Mouse (Mus musculus) Patski (cell line): ENCODE data around the gene Bloc1s1. TPM values are rescaled to one million over a fixed set of nuclear protein-coding genes. Genes with fewer than 3 reads are reported as not detected.
A peak's percentile ranks its signal among the peaks of the same experiment; 100 is the strongest.

Source experiments
- ATAC-seq: fragments of 100-300 bp; one replicate; pipeline ENCODE4 v1.8.0; 2021
- CTCF ChIA-PET: fragments of 350-600 bp; sonication (Branson Sonifier 250); formaldehyde crosslinking; loops from one replicate; lab custom pipeline; 2022; ENCODE audit warnings: inconsistent platforms; lab: Charles Lee
- POLR2A ChIA-PET: fragments of 350-600 bp; sonication (Branson Sonifier 250); formaldehyde crosslinking; loops from one replicate; lab custom pipeline; 2022; ENCODE audit warnings: antibody characterized with exemption, inconsistent platforms; lab: Charles Lee
- DNase-seq: peaks from one replicate; pipeline ENCODE4 v3.0.0-alpha.2; 2011; ENCODE audit warnings: low read depth, low spot score
- H3K27me3 ChIP-seq: fragments of 371-371 bp; one replicate; pipeline ENCODE4 v1.5.1; 2021
- CTCF ChIP-seq: fragments of 100-300 bp; IDR thresholded peaks from one replicate; pipeline ENCODE4 v1.5.1; 2021
- in situ Hi-C: fragments of 300-500 bp; cut with MboI; formaldehyde crosslinking; loops from 3 replicates; pipeline ENCODE4 v1.11.1; 2018; ENCODE audit warnings: low pct_unique_long_range_greater_than_20kb, mixed read lengths
- polyA plus RNA-seq: library from polyadenylated mRNA; unstranded; gene quantifications from one replicate; pipeline ENCODE4 v1.2.3, GENCODE M21; 2021

Gene Bloc1s1
- polyA plus RNA-seq, 1 experiment from 2014 or later, result 203 TPM

- no peak for DNase-seq
- ChIA-PET POLR2A (interaction anchor here (1.1 kb wide), 1 partner anchor 27 kb away, joined by 3 read pairs; the partner anchor contains the start of gene Bloc1s1), CTCF (interaction anchor here (0.6 to 2.1 kb wide), 2 partner anchors 27 kb away, joined by 3 to 7 read pairs; partner anchors contain the start of gene Bloc1s1)
- in situ Hi-C loops, result no loop called here
- H3K27me3 ChIP-seq, result no peaks in the 10 kb centered on the region
- no peak for TF ChIP-seq CTCF
- peak; percentile 37 for ATAC-seq
These were observed 26.5 kb upstream of the Bloc1s1 start for GRCm38 (mm10) chr10:128950208-128950887.

- TF ChIP-seq CTCF, result no peak
- POLR2A ChIA-PET, result no interaction called here
- in situ Hi-C loops, result no loop called here
- ATAC-seq (no peak), DNase-seq (no peak)
- H3K27me3 ChIP-seq, result no peaks in the 10 kb centered on the region
- CTCF ChIA-PET, result interaction anchor here (1.4 kb wide), 1 partner anchor 30 kb away, joined by 4 read pairs; no protein-coding TSS in a partner anchor
These were observed 23.7 kb upstream of the Bloc1s1 start for GRCm38 (mm10) chr10:128947496-128947895.

- DNase-seq, result no peak
- no peak for TF ChIP-seq CTCF
These were observed 21.8 kb upstream of the Bloc1s1 start for GRCm38 (mm10) chr10:128945675-128946074.

GRCm38 (mm10) chr10:128940475-128941061 is 16.7 kb upstream of the Bloc1s1 start:
- ATAC-seq (no peak), DNase-seq (no peak)
- in situ Hi-C loops, result no loop called here
- H3K27me3 ChIP-seq, result no peaks in the 10 kb centered on the region
- ChIA-PET CTCF (interaction anchor here (1.0 to 1.4 kb wide), 2 partner anchors 14 to 28 kb away, joined by 3 read pairs; no protein-coding TSS in a partner anchor), POLR2A (interaction anchor here (0.9 to 1.7 kb wide), 3 partner anchors 9 to 27 kb away, joined by 3 to 5 read pairs (median 3); partner anchors contain the start of gene Rdh5)
- no peak for TF ChIP-seq CTCF

More at GRCm38 (mm10) chr10:128945675-128946074, 21.8 kb upstream of the Bloc1s1 start:
- H3K27me3 ChIP-seq, result no peaks in the 10 kb centered on the region
- ATAC-seq, result peak; percentile 42
- POLR2A ChIA-PET, result interaction anchor here (0.8 to 1.8 kb wide), 4 partner anchors 15 to 36 kb away, joined by 3 to 8 read pairs (median 6); partner anchors contain the start of genes Bloc1s1 and Rdh5
- in situ Hi-C loops, result no loop called here
- CTCF ChIA-PET, result interaction anchor here (0.6 to 4.4 kb wide), 18 partner anchors 11 to 103 kb away, joined by 3 to 99 read pairs (median 4); partner anchors contain the start of genes Bloc1s1, Itga7 and Rdh5

GRCm38 (mm10) chr10:128938974-128939373 is 15.1 kb upstream of the Bloc1s1 start:
- ATAC-seq (no peak), DNase-seq (no peak)
- POLR2A ChIA-PET, result interaction anchor here (1.1 kb wide), 1 partner anchor 19 kb away, joined by 3 read pairs; no protein-coding TSS in a partner anchor
- no peaks in the 10 kb centered on the region for H3K27me3 ChIP-seq
- CTCF ChIA-PET, result interaction anchor here (1.3 to 1.9 kb wide), 2 partner anchors 11 to 20 kb away, joined by 4 read pairs; no protein-coding TSS in a partner anchor
- no peak for TF ChIP-seq CTCF
- in situ Hi-C loops, result no loop called here

GRCm38 (mm10) chr10:128938457-128938856 is 14.6 kb upstream of the Bloc1s1 start:
- in situ Hi-C loops, result no loop called here
- TF ChIP-seq CTCF, result no peak
- ChIA-PET POLR2A (interaction anchor here (1.1 kb wide), 1 partner anchor 18 kb away, joined by 3 read pairs; no protein-coding TSS in a partner anchor), CTCF (interaction anchor here (1.3 to 1.9 kb wide), 2 partner anchors 10 to 19 kb away, joined by 4 read pairs; no protein-coding TSS in a partner anchor)
- ATAC-seq (no peak), DNase-seq (no peak)
- no peaks in the 10 kb centered on the region for H3K27me3 ChIP-seq

GRCm38 (mm10) chr10:128937756-128938390 is 14.0 kb upstream of the Bloc1s1 start:
- TF ChIP-seq CTCF, result no peak
- DNase-seq, result no peak
- in situ Hi-C loops, result no loop called here
- ChIA-PET POLR2A (interaction anchor here (1.1 kb wide), 1 partner anchor 18 kb away, joined by 3 read pairs; no protein-coding TSS in a partner anchor), CTCF (interaction anchor here (1.9 kb wide), 1 partner anchor 19 kb away, joined by 4 read pairs; no protein-coding TSS in a partner anchor)
- no peak for ATAC-seq
- H3K27me3 ChIP-seq, result no peaks in the 10 kb centered on the region

- ChIA-PET CTCF (interaction anchor here (1.2 to 6.6 kb wide), 4 partner anchors 9 to 23 kb away, joined by 3 to 55 read pairs (median 9); partner anchors contain the start of genes Bloc1s1 and Rdh5), POLR2A (interaction anchor here (0.6 kb wide), 1 partner anchor 33 kb away, joined by 3 read pairs; no protein-coding TSS in a partner anchor)
- ATAC-seq, result no peak
- H3K27me3 ChIP-seq, result no peaks in the 10 kb centered on the region
- TF ChIP-seq CTCF, result no peak
- DNase-seq, result no peak
- in situ Hi-C loops, result no loop called here
These were observed 12.1 kb upstream of the Bloc1s1 start for GRCm38 (mm10) chr10:128935826-128936440.
